Mouse (Mus musculus): Measurements from ENCODE around the gene Dlx6.

Dlx6 gene

GRCm38 (mm10) chr6:6860411-6861085 lies 2.6 kb upstream of the Dlx6 start:
- no peak for DNase-seq

GRCm38 (mm10) chr6:6861086-6861797 lies 1.9 kb upstream of the Dlx6 start:
- no peak for DNase-seq

- DNase-seq: no peak
Measured at GRCm38 (mm10) chr6:6861798-6862428, 1.2 kb upstream of the Dlx6 start.

GRCm38 (mm10) chr6:6862611-6863010 lies 523 bp upstream of the Dlx6 start:
- DNase-seq: peak; percentile 47

GRCm38 (mm10) chr6:6863955-6864354 lies 821 bp downstream of the Dlx6 start:
- DNase-seq: no peak

GRCm38 (mm10) chr6:6864441-6865440 lies 1.6 kb downstream of the Dlx6 start:
- DNase-seq: no peak

- DNase-seq: no peak
Measured at GRCm38 (mm10) chr6:6867031-6867430, 3.9 kb downstream of the Dlx6 start.

- DNase-seq: no peak
Measured at GRCm38 (mm10) chr6:6869041-6869685, 6.0 kb downstream of the Dlx6 start.

GRCm38 (mm10) chr6:6869961-6870800 lies 7.0 kb downstream of the Dlx6 start:
- no peak for DNase-seq

- no peak for DNase-seq
Measured at GRCm38 (mm10) chr6:6870876-6871420, 7.8 kb downstream of the Dlx6 start.

GRCm38 (mm10) chr6:6871692-6872091 lies 8.6 kb downstream of the Dlx6 start:
- no peak for DNase-seq

GRCm38 (mm10) chr6:6872873-6873272 lies 9.7 kb downstream of the Dlx6 start:
- no peak for DNase-seq

GRCm38 (mm10) chr6:6873476-6874072 lies 10.4 kb downstream of the Dlx6 start:
- DNase-seq: no peak

GRCm38 (mm10) chr6:6874073-6874771 lies 11.1 kb downstream of the Dlx6 start:
- no peak for DNase-seq

- DNase-seq: no peak
Measured at GRCm38 (mm10) chr6:6875136-6875535, 12.0 kb downstream of the Dlx6 start.

- DNase-seq: no peak
Measured at GRCm38 (mm10) chr6:6875676-6876075, 12.5 kb downstream of the Dlx6 start.

GRCm38 (mm10) chr6:6876231-6876630 lies 13.1 kb downstream of the Dlx6 start:
- DNase-seq: no peak

GRCm38 (mm10) chr6:6876731-6877130 lies 13.6 kb downstream of the Dlx6 start:
- no peak for DNase-seq

GRCm38 (mm10) chr6:6877346-6877910 lies 14.3 kb downstream of the Dlx6 start:
- DNase-seq: no peak

Measured in kidney, postnatal 14 days (tissue).